Mouse (Mus musculus): ENCODE results near the gene 4930402H24Rik.

DNA sequence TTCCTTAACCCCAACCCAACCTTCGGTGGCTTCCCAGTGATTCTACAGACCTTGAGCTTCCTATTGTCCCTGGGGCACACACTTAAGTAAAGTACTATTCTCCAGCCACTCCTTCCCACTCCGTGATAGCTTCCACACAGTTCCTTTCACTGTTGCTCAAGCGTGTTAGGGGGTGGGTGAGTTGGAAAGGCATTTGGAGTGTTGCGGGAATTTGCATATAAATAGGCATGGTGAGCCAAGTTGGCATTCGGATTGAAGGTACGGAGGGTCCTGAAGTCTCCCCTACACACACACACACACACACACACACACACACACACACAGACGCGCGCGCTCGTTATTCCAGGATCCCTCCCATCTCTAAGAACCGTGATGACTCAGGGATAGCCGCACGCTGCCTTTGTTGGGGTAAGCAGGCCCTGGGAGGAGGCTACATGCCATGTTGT lies 208.4 kb downstream of the 4930402H24Rik start:
- TF ChIP-seq CTCF (IDR thresholded peaks at IDR 0.05; ENCODE audit: low read depth) (no peak), EP300 (optimal IDR thresholded peaks at IDR 0.05) (no peak)

All from stomach, postnatal 0 days (tissue).